In the genomic region with DNA sequence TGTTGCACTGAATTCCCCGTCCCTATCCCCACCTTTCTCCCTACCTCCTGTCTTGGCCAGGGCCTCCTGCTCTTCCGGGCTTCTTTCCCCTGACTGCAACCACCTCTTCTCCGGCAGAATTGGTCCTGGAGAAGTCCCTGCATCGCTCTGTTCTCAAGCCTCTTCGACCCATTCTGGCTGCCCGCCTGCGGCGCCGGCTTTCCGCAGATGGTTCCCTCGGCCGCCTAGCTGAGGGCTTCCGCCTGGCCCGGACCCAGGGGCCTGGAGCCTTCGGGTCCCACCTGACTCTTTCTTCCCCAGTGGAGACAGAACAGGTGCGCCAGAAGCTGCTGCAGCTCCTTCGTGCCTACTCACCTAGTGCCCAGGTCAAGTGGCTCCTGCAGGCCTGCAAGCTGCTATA, we compare ENCODE assay signal across 14 mouse cellular contexts. TPM values are rescaled to one million over a fixed set of nuclear protein-coding genes. Genes with fewer than 3 reads are reported as not detected.
A peak's percentile ranks its signal among the peaks of the same experiment; 100 is the strongest.
DNase-seq lines count a peak whose midpoint lies in the region; ATAC-seq and TF ChIP-seq lines count a peak whose summit lies in the region.
"Had no signal": no experiment of that assay in that cellular context is flagged by ENCODE, and none has a peak within 500 bp of the region (broad histone marks: within the 10 kb centered on the region; RNA-seq: fewer than 3 reads in every experiment).

No protein-coding gene starts in this region.

- 0 out of 2 replicates have a peak overlapping the region, but pooled peaks have one; percentile 15 for H3K9ac ChIP-seq in hindbrain, embryonic 11.5 days (ENCODE audit: low read depth, low read length)
- no peak overlapping the region for H3K9ac ChIP-seq in hindbrain, embryonic 14.5 days
- H3K9ac ChIP-seq: limb, embryonic 13.5 days; neural tube, embryonic 13.5 days had no signal

- no peak for TF ChIP-seq CTCF in E14TG2a.4 (conservative IDR thresholded peaks at IDR 0.05; ENCODE audit: low read length)

- no peak overlapping the region for H3K4me2 ChIP-seq in hindbrain, embryonic 11.5 days (replicated peaks; ENCODE audit: low read depth, low read length)
- no peak overlapping the region for H3K4me2 ChIP-seq in hindbrain, embryonic 14.5 days (replicated peaks)
- H3K4me2 ChIP-seq: neural tube, embryonic 13.5 days had no signal

- no peak for ATAC-seq in hindbrain, embryonic 11.5 days (ENCODE audit: low FRiP score)
- ATAC-seq in hindbrain, embryonic 14.5 days (ENCODE audit: low FRiP score) = no peak
- ATAC-seq: CD4-positive, CD25-positive, alpha-beta regulatory T cell, adult 4 months; inflammation-experienced regulatory T-cells, adult 6 months; midbrain, embryonic 16.5 days had no signal

- no peaks in the 10 kb centered on the region for H3K36me3 ChIP-seq in hindbrain, embryonic 11.5 days (ENCODE audit: control insufficient read depth, insufficient read depth, low read length)
- H3K36me3 ChIP-seq in hindbrain, embryonic 14.5 days (replicated peaks; ENCODE audit: control insufficient read depth, insufficient read depth) = peaks cover 16% of the 10 kb centered on the region
- peaks cover 45% of the 10 kb centered on the region for H3K36me3 ChIP-seq in E14TG2a.4 (ENCODE audit: insufficient read depth, low read length)
- H3K36me3 ChIP-seq in embryonic facial prominence, embryonic 10.5 days (replicated peaks) = peaks cover 23% of the 10 kb centered on the region

- 59% methylated on average over 17 of the region's 17 CpGs for WGBS in hindbrain, embryonic 11.5 days
- WGBS in hindbrain, embryonic 14.5 days = 60% methylated on average over 17 of the region's 17 CpGs
- 63% methylated on average over 17 of the region's 17 CpGs for WGBS in embryonic facial prominence, embryonic 10.5 days

- no peaks in the 10 kb centered on the region for H3K4me1 ChIP-seq in hindbrain, embryonic 11.5 days (replicated peaks; ENCODE audit: control insufficient read depth, insufficient read depth, low read length)
- H3K4me1 ChIP-seq in hindbrain, embryonic 14.5 days (replicated peaks; ENCODE audit: control insufficient read depth, insufficient read depth, low read length) = 0 out of 2 replicates have a peak, but pooled peaks cover 8% of the 10 kb centered on the region
- H3K4me1 ChIP-seq in E14TG2a.4 (replicated peaks; ENCODE audit: low read depth, low read length) = peaks cover 84% of the 10 kb centered on the region
- H3K4me1 ChIP-seq in embryonic facial prominence, embryonic 10.5 days = peaks cover 53% of the 10 kb centered on the region

- no peak overlapping the region for H3K4me3 ChIP-seq in hindbrain, embryonic 11.5 days (ENCODE audit: low read depth, low read length)
- H3K4me3 ChIP-seq in hindbrain, embryonic 14.5 days (replicated peaks; ENCODE audit: low read length) = no peak overlapping the region
- peak overlapping the region; percentile 77 for H3K4me3 ChIP-seq in E14TG2a.4 (replicated peaks; ENCODE audit: low read length)
- no peak overlapping the region for H3K4me3 ChIP-seq in embryonic facial prominence, embryonic 10.5 days
- H3K4me3 ChIP-seq: limb, embryonic 13.5 days; neural tube, embryonic 13.5 days had no signal

- H3K27me3 ChIP-seq in hindbrain, embryonic 11.5 days (ENCODE audit: control insufficient read depth, insufficient read depth, low read length) = peaks cover 31% of the 10 kb centered on the region
- H3K27me3 ChIP-seq in hindbrain, embryonic 14.5 days (ENCODE audit: control insufficient read depth, insufficient read depth, low read length) = peaks cover 46% of the 10 kb centered on the region
- peaks cover 35% of the 10 kb centered on the region for H3K27me3 ChIP-seq in E14TG2a.4 (ENCODE audit: insufficient read depth, low read length)
- H3K27me3 ChIP-seq in embryonic facial prominence, embryonic 10.5 days (replicated peaks; ENCODE audit: low read depth, poor library complexity, severe bottlenecking) = peaks cover 56% of the 10 kb centered on the region

- DNase-seq in hindbrain, embryonic 11.5 days (ENCODE audit: low spot score) = no peak
- DNase-seq in hindbrain, embryonic 14.5 days (ENCODE audit: low spot score) = no peak
- DNase-seq in cerebellum, adult 18-20 months = peak; percentile 71 to 79
- no peak for DNase-seq in embryonic facial prominence, embryonic 10.5 days (ENCODE audit: low spot score)
- no peak for DNase-seq in retina, embryonic 14.5 days (ENCODE audit: low spot score)
- no peak for DNase-seq in thymus, postnatal 25 days
- DNase-seq: kidney, postnatal 10 days; lung, postnatal 4 days had no signal

- H3K27ac ChIP-seq in hindbrain, embryonic 11.5 days (ENCODE audit: low read depth, low read length) = no peak overlapping the region
- H3K27ac ChIP-seq in hindbrain, embryonic 14.5 days = no peak overlapping the region
- peak overlapping the region; percentile 37; the same call in 1 of the 2 replicates for H3K27ac ChIP-seq in embryonic facial prominence, embryonic 10.5 days (replicated peaks)
- H3K27ac ChIP-seq: limb, embryonic 13.5 days; neural tube, embryonic 13.5 days had no signal

- H3K9me3 ChIP-seq in hindbrain, embryonic 11.5 days (ENCODE audit: control insufficient read depth, low read length) = no peaks in the 10 kb centered on the region
- H3K9me3 ChIP-seq in hindbrain, embryonic 14.5 days (ENCODE audit: control insufficient read depth, low read length) = no peaks in the 10 kb centered on the region
- no peaks in the 10 kb centered on the region for H3K9me3 ChIP-seq in E14TG2a.4 (ENCODE audit: low read length)
- no peaks in the 10 kb centered on the region for H3K9me3 ChIP-seq in embryonic facial prominence, embryonic 10.5 days
- H3K9me3 ChIP-seq: limb, embryonic 13.5 days; neural tube, embryonic 13.5 days had no signal

RNA-seq across cellular contexts. Expression of a gene that starts 2.6 kb away (rescaled TPM):
- polyA plus RNA-seq in hindbrain, embryonic 11.5 days (2014; fragmentation: Nextera tagmentation; extraction: Ambion mirVana) = 0.80 and 1.7 TPM in 2 replicates
- polyA plus RNA-seq in hindbrain, embryonic 14.5 days (2014; fragmentation: Nextera tagmentation; extraction: Ambion mirVana) = 1.1 and 1.4 TPM in 2 replicates
- polyA plus RNA-seq in embryonic facial prominence, embryonic 10.5 days (2016; fragmentation: Nextera tagmentation; extraction: Ambion mirVana) = 2.4 and 3.2 TPM in 2 replicates

RNA-seq across cellular contexts. Expression of a gene that starts 11.7 kb away (rescaled TPM):
- 62.0 and 66.1 TPM in 2 replicates for polyA plus RNA-seq in hindbrain, embryonic 11.5 days (2014; fragmentation: Nextera tagmentation; extraction: Ambion mirVana)
- polyA plus RNA-seq in hindbrain, embryonic 14.5 days (2014; fragmentation: Nextera tagmentation; extraction: Ambion mirVana) = 28.6 and 29.5 TPM in 2 replicates
- polyA plus RNA-seq in embryonic facial prominence, embryonic 10.5 days (2016; fragmentation: Nextera tagmentation; extraction: Ambion mirVana) = 72.6 and 82.4 TPM in 2 replicates

RNA-seq across cellular contexts. Expression of a gene that starts 14.2 kb away (rescaled TPM):
- polyA plus RNA-seq in hindbrain, embryonic 11.5 days (2014; fragmentation: Nextera tagmentation; extraction: Ambion mirVana) = 0.73 and 2.3 TPM in 2 replicates
- polyA plus RNA-seq in hindbrain, embryonic 14.5 days (2014; fragmentation: Nextera tagmentation; extraction: Ambion mirVana) = 1.4 and 1.9 TPM in 2 replicates
- polyA plus RNA-seq in embryonic facial prominence, embryonic 10.5 days (2016; fragmentation: Nextera tagmentation; extraction: Ambion mirVana) = 3.1 and 4.2 TPM in 2 replicates

RNA-seq across cellular contexts. Expression of a gene that starts 14.2 kb away (rescaled TPM):
- polyA plus RNA-seq in hindbrain, embryonic 11.5 days (2014; fragmentation: Nextera tagmentation; extraction: Ambion mirVana) = 35.4 and 45.2 TPM in 2 replicates
- polyA plus RNA-seq in hindbrain, embryonic 14.5 days (2014; fragmentation: Nextera tagmentation; extraction: Ambion mirVana) = 93.7 and 101 TPM in 2 replicates
- 34.7 and 36.1 TPM in 2 replicates for polyA plus RNA-seq in embryonic facial prominence, embryonic 10.5 days (2016; fragmentation: Nextera tagmentation; extraction: Ambion mirVana)

RNA-seq across cellular contexts. Expression of a gene that starts 15.0 kb away (rescaled TPM):
- polyA plus RNA-seq in hindbrain, embryonic 11.5 days (2014; fragmentation: Nextera tagmentation; extraction: Ambion mirVana) = 26.8 and 27.9 TPM in 2 replicates
- polyA plus RNA-seq in hindbrain, embryonic 14.5 days (2014; fragmentation: Nextera tagmentation; extraction: Ambion mirVana) = 23.8 and 26.4 TPM in 2 replicates
- polyA plus RNA-seq in embryonic facial prominence, embryonic 10.5 days (2016; fragmentation: Nextera tagmentation; extraction: Ambion mirVana) = 32.3 and 37.0 TPM in 2 replicates
- polyA plus RNA-seq: CD4-positive, CD25-positive, alpha-beta regulatory T cell, adult 4 months; inflammation-experienced regulatory T-cells, adult 6 months had no signal

Comparison
In these comparisons a context has a peak if more than half of its experiments do, and no peak if none do; other contexts are left out.
1. DNase-seq: peak in cerebellum, adult 18-20 months (2 of 2); none in hindbrain, embryonic 11.5 days (single experiment), hindbrain, embryonic 14.5 days (single experiment), embryonic facial prominence, embryonic 10.5 days (single experiment), retina, embryonic 14.5 days (single experiment) and thymus, postnatal 25 days (single experiment).